Mouse (Mus musculus) limb, embryonic 12.5 days (tissue): ENCODE data around the gene 1700001O22Rik. TPM values are rescaled to one million over a fixed set of nuclear protein-coding genes. Genes with fewer than 3 reads are reported as not detected.

Experiments used
- ATAC-seq: fragments of 200-750 bp; cut with Nextera tagmentation; 2 replicates; pipeline ENCODE4 v1.8.0; 2017; ENCODE audit warnings: low read depth, moderate TSS enrichment; ENCODE audit not compliant: insufficient number of reproducible peaks, insufficient read depth, low FRiP score, low TSS enrichment
- H3K27ac ChIP-seq: fragments of 300-500 bp; sonication (generic); 2 replicates; pipeline ENCODE4 v1.5.1; 2016; ENCODE audit warnings: mild to moderate bottlenecking, moderate library complexity
- H3K27me3 ChIP-seq: fragments of 300-500 bp; sonication (generic); 2 replicates; pipeline ENCODE4 v1.6.1; 2016; ENCODE audit warnings: mild to moderate bottlenecking, moderate library complexity
- H3K36me3 ChIP-seq: fragments of 300-500 bp; sonication (generic); 2 replicates; pipeline ENCODE4 v1.6.1; 2016; ENCODE audit warnings: mild to moderate bottlenecking, moderate library complexity
- H3K4me1 ChIP-seq: fragments of 300-500 bp; sonication (generic); replicated peaks from 2 replicates; pipeline ENCODE4 v1.6.1; 2016
- H3K4me2 ChIP-seq: fragments of 300-500 bp; sonication (generic); 2 replicates; pipeline ENCODE4 v1.6.1; 2016; ENCODE audit warnings: mild to moderate bottlenecking, moderate library complexity
- H3K4me3 ChIP-seq: fragments of 300-500 bp; sonication (generic); replicated peaks from 2 replicates; pipeline ENCODE4 v1.5.1; 2016; ENCODE audit warnings: mild to moderate bottlenecking
- H3K9ac ChIP-seq: fragments of 300-500 bp; sonication (generic); replicated peaks from 2 replicates; pipeline ENCODE4 v1.6.1; 2016; ENCODE audit warnings: mild to moderate bottlenecking, moderate library complexity
- H3K9me3 ChIP-seq: fragments of 300-500 bp; sonication (generic); 2 replicates; pipeline ENCODE4 v1.6.1; 2016; ENCODE audit warnings: mild to moderate bottlenecking, moderate library complexity
- WGBS: fragments of 180-500 bp; shearing (Covaris S2); methylation state at CpG from one replicate; pipeline ENCODE4 v1.1.7; 2016; 5-methylcytosine and 5-hydroxymethylcytosine counted together
- polyA plus RNA-seq: library from polyadenylated mRNA; unstranded; fragments of >200 nt; fragmentation: Nextera tagmentation; extraction: Ambion mirVana; gene quantifications from 2 replicates; pipeline ENCODE4 v1.2.1, GENCODE M21; 2016

The 1700001O22Rik gene
- polyA plus RNA-seq, 1 experiment from 2014 or later = 5.4 TPM

DNA sequence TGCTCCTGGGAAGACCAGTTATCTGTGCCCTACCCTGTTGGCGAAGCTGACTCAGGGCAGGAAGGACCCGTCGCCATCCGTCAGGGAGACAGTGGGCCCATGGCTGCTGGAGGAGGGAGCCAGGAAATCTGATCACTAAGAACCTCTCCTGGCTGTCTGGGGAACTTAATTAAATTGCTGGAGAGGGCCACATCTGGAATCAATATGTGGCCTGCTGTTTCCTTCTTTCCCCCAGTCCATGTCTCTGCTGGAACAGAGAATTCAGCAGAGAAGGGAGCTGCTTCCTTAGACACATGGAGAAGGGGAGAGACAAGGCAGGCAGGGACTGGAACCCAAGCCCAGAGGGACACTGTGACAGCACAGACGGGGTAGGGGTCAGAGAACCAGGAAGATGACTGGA is 30.2 kb upstream of the 1700001O22Rik start:
- 0 out of 2 replicates have a peak, but pooled peaks have one; percentile 18 for ATAC-seq
- Histone ChIP-seq H3K4me3 (no peak overlapping the region), H3K27me3 (no peaks in the 10 kb centered on the region), H3K27ac (peak overlapping the region; percentile 97), H3K4me1 (peaks cover 55% of the 10 kb centered on the region), H3K4me2 (peak overlapping the region; percentile 18), H3K9me3 (no peaks in the 10 kb centered on the region), H3K9ac (0 out of 2 replicates have a peak overlapping the region, but pooled peaks have one; percentile 28), H3K36me3 (no peaks in the 10 kb centered on the region)
- 7% methylated on average over 5 of the region's 5 CpGs for WGBS

DNA sequence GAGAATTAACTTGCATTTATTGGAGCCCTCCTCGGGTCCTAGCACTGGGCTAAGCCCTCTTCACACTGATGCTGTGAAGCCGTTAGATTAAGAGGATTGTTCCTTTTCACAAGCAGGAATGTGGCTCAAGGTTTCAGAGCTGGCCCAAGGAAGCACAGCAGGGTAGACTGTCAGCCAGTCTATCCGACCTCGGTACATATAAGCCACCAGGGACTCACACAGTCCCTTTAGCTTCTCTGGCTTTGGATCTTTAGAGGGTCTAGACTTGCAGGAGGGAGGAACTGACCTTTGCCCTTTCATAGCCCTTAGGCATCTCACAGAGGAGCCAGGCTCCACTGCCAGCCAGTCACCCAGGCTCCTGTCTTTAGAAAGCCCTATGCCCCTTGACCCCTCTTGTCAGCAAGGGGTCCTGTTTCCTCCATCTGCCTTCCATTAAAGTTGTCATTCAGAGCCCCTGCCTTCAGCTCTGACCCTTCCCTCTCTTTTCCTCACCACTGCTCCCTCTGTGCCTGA is 26.9 kb upstream of the 1700001O22Rik start, which contains the start of gene Asb6:
Gene Asb6 (minus strand): TSS at position 51 of the 513 bp plus-strand sequence.
- peaks cover 15% of the 10 kb centered on the region for H3K36me3 ChIP-seq
- no peaks in the 10 kb centered on the region for H3K9me3 ChIP-seq
- 14% methylated on average over 4 of the region's 4 CpGs for WGBS
- no peak for ATAC-seq
- no peaks in the 10 kb centered on the region for H3K27me3 ChIP-seq
- H3K4me2 ChIP-seq = no peak within 1 kb of the TSS
- peaks cover 51% of the 10 kb centered on the region for H3K4me1 ChIP-seq
- H3K27ac ChIP-seq = peak within 1 kb of the TSS; percentile 31
- H3K9ac ChIP-seq = no peak within 1 kb of the TSS
- H3K4me3 ChIP-seq = no peak within 1 kb of the TSS

DNA sequence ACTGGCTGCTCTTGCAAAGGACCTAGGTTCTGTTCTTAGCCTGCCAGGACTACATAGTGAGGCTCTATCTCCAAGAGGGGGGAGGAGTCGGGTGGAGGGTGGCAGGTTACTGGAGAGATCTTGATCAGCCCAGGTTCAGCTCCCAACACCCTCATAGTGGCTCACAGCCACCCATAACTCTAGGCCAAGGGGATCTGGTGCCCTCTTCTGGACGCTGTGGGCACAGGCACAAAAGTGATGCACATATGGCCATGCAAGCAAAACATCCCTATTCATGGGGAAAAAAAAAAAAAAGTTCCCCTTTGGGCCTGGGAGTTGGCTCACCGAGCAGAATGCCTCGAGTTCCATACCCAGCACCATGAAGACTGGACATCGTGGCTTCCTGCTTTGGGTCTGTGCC is 25.9 kb upstream of the 1700001O22Rik start:
- Histone ChIP-seq H3K4me3 (no peak overlapping the region), H3K4me1 (peaks cover 42% of the 10 kb centered on the region)
- no peak for ATAC-seq

DNA sequence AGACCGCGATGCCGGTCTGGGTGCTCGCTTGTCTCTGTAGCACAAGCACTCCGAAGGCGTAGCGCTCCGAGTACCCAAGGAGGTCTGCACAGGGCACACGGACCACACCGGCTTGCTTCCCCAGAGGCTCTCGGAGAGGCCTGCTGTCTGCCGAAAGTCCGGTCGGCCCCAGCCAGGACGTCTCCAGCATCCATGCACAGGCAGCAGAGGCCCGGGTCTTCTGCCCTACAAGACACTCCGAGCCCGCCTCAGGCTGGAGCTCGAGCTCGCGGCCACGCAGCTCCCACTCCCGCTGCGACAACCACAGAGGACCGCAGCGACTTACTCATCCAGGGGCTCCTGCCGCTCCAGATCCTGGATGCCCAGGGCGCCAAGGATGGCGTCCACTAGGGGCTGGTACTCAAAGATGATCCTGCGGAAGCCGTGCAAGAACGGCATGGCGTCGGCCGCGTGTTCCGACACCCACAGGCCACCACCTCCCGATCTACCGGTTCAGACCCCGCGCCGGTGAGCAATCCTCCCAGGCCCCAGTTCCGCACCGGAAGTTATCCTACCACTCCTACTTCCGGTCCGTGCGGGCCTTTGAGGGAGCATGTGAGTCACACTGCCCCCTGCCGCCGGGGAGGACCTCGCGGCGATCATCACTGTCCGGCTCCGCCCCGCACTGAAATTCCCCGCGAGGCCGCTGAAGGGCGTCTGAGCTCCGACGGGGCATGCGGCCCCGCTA is 24.5 kb upstream of the 1700001O22Rik start:
- under 1% methylated on average over 63 of the region's 63 CpGs for WGBS
- H3K4me3 ChIP-seq = peak overlapping the region; percentile 99
- H3K9ac ChIP-seq = peak overlapping the region; percentile 88
- H3K27ac ChIP-seq = peak overlapping the region; percentile 67; the same call in 1 of the 2 replicates
- no peaks in the 10 kb centered on the region for H3K9me3 ChIP-seq
- peaks cover 29% of the 10 kb centered on the region for H3K4me1 ChIP-seq
- H3K36me3 ChIP-seq = peaks cover 40% of the 10 kb centered on the region
- peak; percentile 72 for ATAC-seq
- H3K4me2 ChIP-seq = peak overlapping the region; percentile 90
- H3K27me3 ChIP-seq = no peaks in the 10 kb centered on the region

More for the DNA sequence above, 25.9 kb upstream of the 1700001O22Rik start:
- Histone ChIP-seq H3K27me3 (no peaks in the 10 kb centered on the region), H3K9ac (no peak overlapping the region), H3K9me3 (no peaks in the 10 kb centered on the region), H3K27ac (peak overlapping the region; percentile 4), H3K36me3 (peaks cover 26% of the 10 kb centered on the region), H3K4me2 (no peak overlapping the region)
- 44% methylated on average over 5 of the region's 5 CpGs for WGBS

DNA sequence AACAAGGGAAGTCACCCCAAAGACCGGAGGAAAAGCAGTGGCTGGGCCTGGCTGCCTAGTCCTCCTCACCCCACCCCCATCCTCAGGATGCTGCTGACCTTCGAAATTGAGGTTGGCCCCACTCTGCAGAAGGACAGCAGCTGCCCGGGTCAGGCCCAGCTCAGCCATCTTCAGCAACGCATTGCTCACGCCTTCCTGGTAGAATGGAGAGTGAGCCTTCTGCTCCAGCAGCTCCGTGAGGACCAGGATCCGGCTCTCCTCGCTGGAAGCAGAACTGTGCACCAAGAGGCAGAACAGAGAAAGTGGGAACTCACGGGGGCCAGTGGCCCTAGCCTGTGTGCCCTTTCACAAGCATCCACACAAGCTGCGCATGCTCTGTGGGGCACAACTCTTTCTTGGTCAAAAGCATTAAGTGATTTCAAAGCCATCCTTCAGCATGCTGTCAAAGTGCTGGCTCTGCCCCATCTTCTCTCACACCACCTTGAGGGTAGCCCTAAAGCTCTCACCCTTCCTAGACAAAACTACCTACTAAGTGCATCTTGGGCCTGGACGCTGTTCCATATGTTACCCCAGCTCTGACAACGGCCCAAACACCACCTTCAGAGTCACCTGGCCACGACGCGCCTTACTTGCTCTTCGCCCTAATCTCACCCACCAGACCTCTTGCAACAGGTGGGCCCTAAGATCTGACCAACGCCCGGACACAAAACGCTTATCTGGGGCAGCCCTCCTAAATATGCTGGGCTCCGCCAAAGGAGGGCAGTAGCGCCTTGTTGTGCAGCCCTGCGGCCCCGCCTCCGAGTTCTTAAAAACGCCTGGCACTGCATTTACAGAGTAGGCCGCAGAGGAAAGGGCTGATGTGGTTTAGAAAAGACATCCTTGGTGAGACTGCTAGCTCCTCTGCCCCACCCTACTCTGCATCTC is 23.6 kb upstream of the 1700001O22Rik start:
- no peak for ATAC-seq
- Histone ChIP-seq H3K4me3 (peak overlapping the region; percentile 99), H3K9me3 (no peaks in the 10 kb centered on the region), H3K27ac (peak overlapping the region; percentile 67; the same call in 1 of the 2 replicates), H3K27me3 (no peaks in the 10 kb centered on the region), H3K4me2 (peak overlapping the region; percentile 90), H3K4me1 (peaks cover 24% of the 10 kb centered on the region), H3K36me3 (peaks cover 48% of the 10 kb centered on the region), H3K9ac (peak overlapping the region; percentile 88)
- 37% methylated on average over 26 of the region's 26 CpGs for WGBS

DNA sequence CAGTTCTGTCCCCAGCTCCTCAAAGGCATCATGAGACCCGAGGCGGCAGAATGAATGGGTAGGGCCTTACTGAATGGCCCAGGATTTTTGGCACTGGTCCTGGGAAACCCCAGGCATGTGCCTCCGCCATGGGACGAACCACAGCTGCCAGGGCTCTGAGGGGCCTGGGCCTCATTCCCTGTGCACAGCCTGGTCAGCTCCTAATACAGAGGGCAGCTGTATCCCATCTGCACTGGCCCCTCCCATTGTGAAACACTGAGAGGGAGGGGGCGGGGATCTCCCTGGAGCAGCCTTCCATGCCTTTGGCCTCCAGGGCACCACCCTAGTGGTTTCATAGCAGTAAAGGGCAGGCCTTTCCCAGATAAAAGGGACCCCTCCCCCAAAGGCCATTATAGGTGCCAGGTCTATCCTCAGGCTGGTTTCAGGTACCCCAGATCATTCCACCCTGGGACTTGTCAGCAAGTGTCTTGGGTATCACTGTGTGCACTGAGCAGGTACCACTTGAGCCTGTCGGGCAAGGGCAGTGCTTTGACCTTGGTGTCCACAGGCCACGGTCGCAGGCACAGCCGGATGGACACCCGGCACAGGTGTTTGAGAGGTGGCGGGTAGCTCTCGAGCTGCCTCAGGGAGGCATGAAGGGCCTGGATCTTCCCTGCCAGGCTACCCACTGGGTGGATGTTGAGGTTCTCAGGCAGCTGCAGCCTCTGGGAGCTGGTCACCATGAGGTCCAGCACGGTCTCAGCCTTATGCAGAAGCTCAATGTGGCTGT is 20.1 kb upstream of the 1700001O22Rik start:
- no peak overlapping the region for H3K4me3 ChIP-seq
- H3K9ac ChIP-seq = no peak overlapping the region

DNA sequence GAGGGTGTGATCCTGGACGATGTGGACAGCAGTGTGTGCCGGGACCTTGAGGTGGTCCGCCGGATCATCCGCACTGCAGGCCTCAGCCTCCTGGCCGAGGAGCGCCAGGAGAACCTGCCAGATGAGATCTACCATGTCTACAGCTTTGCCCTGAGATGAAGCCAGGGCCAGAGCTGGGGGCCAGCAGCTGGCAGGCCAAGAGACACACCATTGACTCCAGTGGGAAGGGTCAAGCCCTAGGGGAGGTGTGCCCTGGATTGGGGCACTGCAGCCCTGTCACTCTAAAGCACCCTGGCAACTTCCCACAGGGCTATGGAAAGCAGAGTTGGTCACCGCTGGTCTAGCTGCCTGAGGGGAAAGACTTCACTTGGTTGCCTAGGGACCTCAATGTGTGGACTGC is 19.0 kb upstream of the 1700001O22Rik start:
- Histone ChIP-seq H3K27me3 (no peaks in the 10 kb centered on the region), H3K36me3 (peaks cover 94% of the 10 kb centered on the region), H3K9ac (no peak overlapping the region), H3K9me3 (0 out of 2 replicates have a peak, but pooled peaks cover 8% of the 10 kb centered on the region), H3K4me2 (no peak overlapping the region), H3K4me1 (peaks cover 14% of the 10 kb centered on the region), H3K4me3 (no peak overlapping the region), H3K27ac (no peak overlapping the region)
- no peak for ATAC-seq
- 92% methylated on average over 8 of the region's 8 CpGs for WGBS

More for the DNA sequence above, 20.1 kb upstream of the 1700001O22Rik start:
- H3K36me3 ChIP-seq = peaks cover 83% of the 10 kb centered on the region
- no peak overlapping the region for H3K27ac ChIP-seq
- H3K9me3 ChIP-seq = 0 out of 2 replicates have a peak, but pooled peaks cover 8% of the 10 kb centered on the region
- no peak for ATAC-seq
- WGBS = 79% methylated on average over 13 of the region's 13 CpGs
- H3K4me1 ChIP-seq = peaks cover 18% of the 10 kb centered on the region
- H3K4me2 ChIP-seq = no peak overlapping the region
- no peaks in the 10 kb centered on the region for H3K27me3 ChIP-seq

DNA sequence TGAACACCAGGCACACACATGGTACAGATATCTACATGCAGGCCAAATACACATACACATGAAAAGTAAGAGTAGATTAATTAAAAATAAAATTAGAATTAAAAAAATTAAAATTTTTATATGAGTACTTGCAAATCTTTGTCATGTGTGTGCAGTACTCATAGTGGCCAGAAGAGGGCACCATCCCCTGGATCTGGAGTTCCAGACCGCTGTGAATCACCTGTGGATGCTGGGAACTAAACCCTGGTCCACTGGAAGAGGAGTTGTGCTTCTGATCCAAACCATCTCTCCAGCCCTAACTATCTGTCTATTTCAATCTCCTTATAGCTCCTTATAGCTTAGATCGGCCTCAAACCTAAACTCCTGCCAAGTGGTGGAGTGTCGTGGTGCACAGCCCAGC is 17.6 kb upstream of the 1700001O22Rik start:
- H3K9ac ChIP-seq = no peak overlapping the region
- no peak for ATAC-seq
- 0 out of 2 replicates have a peak, but pooled peaks cover 8% of the 10 kb centered on the region for H3K9me3 ChIP-seq
- no peaks in the 10 kb centered on the region for H3K27me3 ChIP-seq
- no peak overlapping the region for H3K4me2 ChIP-seq
- H3K27ac ChIP-seq = no peak overlapping the region
- 96% methylated on average over 3 of the region's 3 CpGs for WGBS
- H3K4me1 ChIP-seq = peaks cover under 1% of the 10 kb centered on the region; the same call in 1 of the 2 replicates
- no peak overlapping the region for H3K4me3 ChIP-seq
- peaks cover 97% of the 10 kb centered on the region for H3K36me3 ChIP-seq

DNA sequence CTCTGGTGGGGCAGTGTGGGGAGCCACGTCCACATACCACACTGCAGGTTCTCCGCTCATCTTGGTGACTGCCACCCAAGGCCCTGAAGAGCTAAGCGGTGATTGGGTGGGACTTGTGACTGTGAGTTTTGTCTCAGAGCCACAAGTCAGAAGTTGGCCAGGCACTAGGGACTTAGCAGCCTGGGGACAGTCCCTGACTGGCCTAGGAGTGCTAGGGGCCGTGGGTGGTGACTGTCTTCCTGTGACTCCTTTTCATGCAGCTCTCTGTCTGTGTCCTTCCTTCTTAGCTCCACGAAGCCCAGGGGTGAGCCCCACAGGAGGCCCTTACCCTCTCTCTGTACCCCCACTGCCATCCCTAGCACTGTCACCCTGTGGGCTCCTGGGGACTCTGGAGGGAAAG is 16.4 kb upstream of the 1700001O22Rik start:
- Histone ChIP-seq H3K4me1 (no peaks in the 10 kb centered on the region), H3K9me3 (0 out of 2 replicates have a peak, but pooled peaks cover 8% of the 10 kb centered on the region), H3K4me3 (no peak overlapping the region), H3K36me3 (peaks cover 97% of the 10 kb centered on the region), H3K27me3 (no peaks in the 10 kb centered on the region), H3K4me2 (no peak overlapping the region), H3K27ac (no peak overlapping the region), H3K9ac (no peak overlapping the region)
- 92% methylated on average over 5 of the region's 5 CpGs for WGBS
- no peak for ATAC-seq

DNA sequence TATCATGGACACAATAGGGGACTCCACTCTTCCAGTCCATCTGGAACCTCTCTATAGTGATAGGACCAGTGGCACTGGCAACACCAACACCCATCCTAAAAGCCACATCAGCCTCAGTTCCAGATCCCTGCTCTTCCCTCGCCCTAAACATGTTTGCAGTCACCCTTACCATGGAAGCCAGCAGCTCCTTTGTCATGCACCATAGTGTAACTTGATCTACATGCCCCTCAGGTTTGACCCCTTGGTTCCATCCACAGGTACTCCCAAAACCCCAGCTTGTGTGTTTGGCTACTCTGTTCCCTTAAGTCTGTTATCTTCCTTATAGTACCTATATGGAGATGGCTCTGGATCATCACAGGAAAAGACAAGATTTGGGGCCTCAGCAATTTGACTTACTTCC is 12.9 kb upstream of the 1700001O22Rik start:
- H3K27ac ChIP-seq = no peak overlapping the region
- no peak for ATAC-seq
- peaks cover 96% of the 10 kb centered on the region for H3K36me3 ChIP-seq
- no peak overlapping the region for H3K4me2 ChIP-seq
- H3K4me1 ChIP-seq = no peaks in the 10 kb centered on the region
- H3K9ac ChIP-seq = no peak overlapping the region
- 0 out of 2 replicates have a peak, but pooled peaks cover 8% of the 10 kb centered on the region for H3K9me3 ChIP-seq
- no peaks in the 10 kb centered on the region for H3K27me3 ChIP-seq
- no peak overlapping the region for H3K4me3 ChIP-seq
- WGBS = 91% methylated on average over 1 of the region's 1 CpGs
